Mouse (Mus musculus): ENCODE data around the gene B4galt2. TPM values are rescaled to one million over a fixed set of nuclear protein-coding genes. Genes with fewer than 3 reads are reported as not detected.

B4galt2 gene
- polyA plus RNA-seq (2012; fragmentation: generic; extraction: Trizol) = 10 to 100 TPM; 48.6 to 71.9 TPM

GRCm38 (mm10) chr4:117882701-117883691 lies at the start of gene B4galt2:
B4galt2 (minus strand) TSS chr4:117883487.

GRCm38 (mm10) chr4:117929391-117929881 lies 46.1 kb upstream of the B4galt2 start, which contains the start of gene Artn:
Artn (minus strand) TSS chr4:117929763.

GRCm38 (mm10) chr4:117914591-117915442 lies 31.5 kb upstream of the B4galt2 start, which contains the start of gene Ipo13:
Ipo13 (minus strand) TSS chr4:117914999.

GRCm38 (mm10) chr4:117891738-117892161 lies 8.5 kb upstream of the B4galt2 start, which contains the start of gene Dph2:
Dph2 (minus strand) TSS chr4:117892032.

GRCm38 (mm10) chr4:117887133-117887532 lies 3.8 kb upstream of the B4galt2 start, which contains the start of gene Atp6v0b:
Atp6v0b (minus strand) TSS chr4:117887333.

GRCm38 (mm10) chr4:117872471-117872886 lies 10.8 kb downstream of the B4galt2 start, which contains the start of gene Ccdc24:
Ccdc24 (minus strand) TSS chr4:117872557.

GRCm38 (mm10) chr4:117834457-117834844 lies 48.8 kb downstream of the B4galt2 start, which contains the start of gene Slc6a9:
Slc6a9 (plus strand) TSS chr4:117834506.

Other genes starting within 250 kb of the B4galt2 start
- 10 to 100 TPM; 30.4 to 34.0 TPM for gene Dmap1, start 201.2 kb downstream of the B4galt2 start, polyA plus RNA-seq (2012; fragmentation: generic; extraction: Trizol)
- not detected for gene Gm12845, start 159.1 kb downstream of the B4galt2 start, polyA plus RNA-seq (2012; fragmentation: generic; extraction: Trizol)
- gene Klf17, start 117.8 kb downstream of the B4galt2 start, polyA plus RNA-seq (2012; fragmentation: generic; extraction: Trizol) = not detected
- 10 to 100 TPM in 1 of 2 experiments, 1 to 10 TPM in 1; 8.2 to 19.5 TPM for gene Slc6a9, start 49.0 kb downstream of the B4galt2 start, polyA plus RNA-seq (2012; fragmentation: generic; extraction: Trizol)
- 1 to 10 TPM; 6.2 to 9.4 TPM for gene Ccdc24, start 10.9 kb downstream of the B4galt2 start, polyA plus RNA-seq (2012; fragmentation: generic; extraction: Trizol)
- 100 to 1,000 TPM; 214 to 363 TPM for gene Atp6v0b, start 3.8 kb upstream of the B4galt2 start, polyA plus RNA-seq (2012; fragmentation: generic; extraction: Trizol)
- 1 to 10 TPM; 5.9 to 6.0 TPM for gene Dph2, start 8.5 kb upstream of the B4galt2 start, polyA plus RNA-seq (2012; fragmentation: generic; extraction: Trizol)
- gene Ipo13, start 31.5 kb upstream of the B4galt2 start, polyA plus RNA-seq (2012; fragmentation: generic; extraction: Trizol) = 10 to 100 TPM; 91.1 to 91.5 TPM
- gene Artn, start 46.3 kb upstream of the B4galt2 start, polyA plus RNA-seq (2012; fragmentation: generic; extraction: Trizol) = 1 to 10 TPM in 1 of 2 experiments, under 1 TPM in 1; 0.55 to 1.8 TPM

Data from C3H10T1/2 (cell line).